Mouse (Mus musculus) stomach, postnatal 0 days (tissue): ENCODE results near the gene Cd151. TPM values are rescaled to one million over a fixed set of nuclear protein-coding genes. Genes with fewer than 3 reads are reported as not detected.

ENCODE experiments used
- ATAC-seq: fragments of 200-750 bp; cut with Nextera tagmentation; 2 replicates; pipeline ENCODE4 v1.8.0; 2017; ENCODE audit not compliant: low FRiP score, low TSS enrichment
- DNase-seq: peaks from one replicate; pipeline ENCODE4 v3.0.0-alpha.2; 2016; ENCODE audit warnings: low spot score
- H3K27ac ChIP-seq: fragments of 300-500 bp; sonication (generic); replicated peaks from 2 replicates; pipeline ENCODE4 v1.5.1; 2014; ENCODE audit warnings: mild to moderate bottlenecking, control low read depth
- H3K27me3 ChIP-seq: fragments of 300-500 bp; sonication (generic); 2 replicates; pipeline ENCODE4 v1.6.1; 2014; ENCODE audit warnings: low read length; ENCODE audit not compliant: control insufficient read depth, insufficient read depth
- H3K36me3 ChIP-seq: fragments of 300-500 bp; sonication (generic); 2 replicates; pipeline ENCODE4 v1.6.1; 2014; ENCODE audit warnings: low read length, mixed read lengths; ENCODE audit not compliant: control insufficient read depth, insufficient read depth
- H3K4me1 ChIP-seq: fragments of 300-500 bp; sonication (generic); replicated peaks from 2 replicates; pipeline ENCODE4 v1.6.1; 2014; ENCODE audit warnings: antibody characterized with exemption; ENCODE audit not compliant: control insufficient read depth, insufficient read depth
- H3K4me2 ChIP-seq: fragments of 300-500 bp; sonication (generic); replicated peaks from 2 replicates; pipeline ENCODE4 v1.6.1; 2014; ENCODE audit warnings: low read depth, mild to moderate bottlenecking, control low read depth, moderate library complexity
- H3K4me3 ChIP-seq: fragments of 300-500 bp; sonication (generic); 2 replicates; pipeline ENCODE4 v1.5.1; 2014; ENCODE audit warnings: low read depth, low read length, control low read depth
- H3K9ac ChIP-seq: fragments of 300-500 bp; sonication (generic); 2 replicates; pipeline ENCODE4 v1.6.1; 2014; ENCODE audit warnings: mild to moderate bottlenecking, low read length, control low read depth, mixed read lengths
- H3K9me3 ChIP-seq: fragments of 300-500 bp; sonication (generic); 2 replicates; pipeline ENCODE4 v1.6.1; 2016; ENCODE audit warnings: low read length; ENCODE audit not compliant: control insufficient read depth
- CTCF ChIP-seq: IDR thresholded peaks from 2 replicates; pipeline ENCODE4 v1.5.1; 2016; ENCODE audit warnings: antibody characterized with exemption, low read depth, mild to moderate bottlenecking, moderate library complexity
- EP300 ChIP-seq: optimal IDR thresholded peaks from 2 replicates; pipeline ENCODE3; 2016; ENCODE audit warnings: antibody characterized with exemption
- WGBS: fragments of 180-500 bp; shearing (Covaris S2); extraction: QIAGEN DNeasy Blood & Tissue Kit; methylation state at CpG from one replicate; pipeline ENCODE4 v1.1.7; 2014; 5-methylcytosine and 5-hydroxymethylcytosine counted together
- polyA plus RNA-seq: library from polyadenylated mRNA; unstranded; fragments of >200 nt; fragmentation: Nextera tagmentation; extraction: Ambion mirVana; gene quantifications from 2 replicates; pipeline ENCODE4 v1.2.1, GENCODE M21; 2015

The Cd151 gene
- polyA plus RNA-seq, 1 experiment from 2014 or later: 22.6 TPM

DNA sequence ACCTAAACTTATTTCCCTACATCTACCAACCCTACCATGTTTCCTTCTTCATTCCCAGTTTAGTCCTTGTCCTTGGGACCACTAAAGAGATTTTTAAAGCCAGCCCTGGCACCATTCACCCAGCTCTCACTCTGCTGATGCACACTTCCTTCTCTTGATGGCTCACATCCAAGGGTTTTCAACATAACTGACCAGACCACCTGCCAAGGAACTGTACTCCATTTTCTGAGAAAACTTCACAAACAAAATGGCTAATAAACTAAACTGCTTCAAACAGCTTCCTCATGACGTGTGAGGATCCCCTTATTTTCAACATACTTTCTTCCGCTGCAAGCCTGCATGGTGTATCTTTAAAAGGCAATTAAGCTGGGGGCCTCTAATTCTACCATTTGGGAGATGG lies 13.6 kb upstream of the Cd151 start:
- Histone ChIP-seq H3K9ac (no peak overlapping the region), H3K4me3 (no peak overlapping the region), H3K27ac (no peak overlapping the region), H3K4me2 (no peak overlapping the region), H3K27me3 (no peaks in the 10 kb centered on the region), H3K9me3 (no peaks in the 10 kb centered on the region), H3K36me3 (peaks cover 4% of the 10 kb centered on the region; the same call in 1 of the 2 replicates), H3K4me1 (peaks cover 3% of the 10 kb centered on the region; the same call in 1 of the 2 replicates)
- TF ChIP-seq CTCF (no peak), EP300 (no peak)
- 72% methylated on average over 2 of the region's 2 CpGs for WGBS
- ATAC-seq: no peak
- no peak for DNase-seq

DNA sequence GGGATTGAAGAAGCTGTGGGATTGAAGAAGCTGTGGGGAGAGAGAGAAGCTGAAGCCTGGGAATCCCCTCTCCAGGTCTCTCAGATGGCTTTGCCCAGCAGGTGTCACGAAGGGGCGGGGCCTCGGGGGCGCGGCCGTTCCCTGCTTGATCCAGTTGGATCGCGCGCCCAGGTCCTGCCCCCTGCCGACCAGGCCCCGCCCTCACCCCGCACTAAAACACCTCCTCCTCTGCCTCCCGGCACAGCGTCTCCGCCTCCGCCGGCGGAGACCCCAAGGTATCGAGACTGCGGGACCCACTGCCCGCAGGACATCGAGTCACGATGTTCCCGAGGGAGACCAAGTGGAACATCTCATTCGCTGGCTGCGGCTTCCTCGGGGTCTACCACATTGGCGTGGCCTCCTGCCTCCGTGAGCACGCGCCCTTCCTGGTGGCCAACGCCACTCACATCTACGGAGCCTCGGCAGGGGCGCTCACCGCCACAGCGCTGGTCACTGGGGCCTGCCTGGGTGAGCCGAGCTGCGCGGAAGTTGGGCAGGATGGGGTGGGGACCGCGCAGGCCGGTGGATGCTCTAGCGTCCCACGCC lies 12.1 kb upstream of the Cd151 start, which contains the start of gene Pnpla2:
Gene Pnpla2, plus strand, starts transcription at position 232 of the 585 bp plus-strand sequence.
- no peaks in the 10 kb centered on the region for H3K27me3 ChIP-seq
- WGBS: under 1% methylated on average over 44 of the region's 45 CpGs
- peak within 1 kb of the TSS; percentile 86 for H3K4me2 ChIP-seq
- peak within 1 kb of the TSS; percentile 79 for H3K9ac ChIP-seq
- peak within 1 kb of the TSS; percentile 87 for H3K27ac ChIP-seq
- DNase-seq: peak; percentile 99
- 0 out of 2 replicates have a peak, but pooled peaks cover 3% of the 10 kb centered on the region for H3K4me1 ChIP-seq
- H3K9me3 ChIP-seq: no peaks in the 10 kb centered on the region
- TF ChIP-seq CTCF (peak; percentile 52; the same call in 1 of the 2 replicates), EP300 (no peak)
- ATAC-seq: peak; percentile 83
- peak within 1 kb of the TSS; percentile 57 for H3K4me3 ChIP-seq
- H3K36me3 ChIP-seq: peaks cover 6% of the 10 kb centered on the region; the same call in 1 of the 2 replicates

DNA sequence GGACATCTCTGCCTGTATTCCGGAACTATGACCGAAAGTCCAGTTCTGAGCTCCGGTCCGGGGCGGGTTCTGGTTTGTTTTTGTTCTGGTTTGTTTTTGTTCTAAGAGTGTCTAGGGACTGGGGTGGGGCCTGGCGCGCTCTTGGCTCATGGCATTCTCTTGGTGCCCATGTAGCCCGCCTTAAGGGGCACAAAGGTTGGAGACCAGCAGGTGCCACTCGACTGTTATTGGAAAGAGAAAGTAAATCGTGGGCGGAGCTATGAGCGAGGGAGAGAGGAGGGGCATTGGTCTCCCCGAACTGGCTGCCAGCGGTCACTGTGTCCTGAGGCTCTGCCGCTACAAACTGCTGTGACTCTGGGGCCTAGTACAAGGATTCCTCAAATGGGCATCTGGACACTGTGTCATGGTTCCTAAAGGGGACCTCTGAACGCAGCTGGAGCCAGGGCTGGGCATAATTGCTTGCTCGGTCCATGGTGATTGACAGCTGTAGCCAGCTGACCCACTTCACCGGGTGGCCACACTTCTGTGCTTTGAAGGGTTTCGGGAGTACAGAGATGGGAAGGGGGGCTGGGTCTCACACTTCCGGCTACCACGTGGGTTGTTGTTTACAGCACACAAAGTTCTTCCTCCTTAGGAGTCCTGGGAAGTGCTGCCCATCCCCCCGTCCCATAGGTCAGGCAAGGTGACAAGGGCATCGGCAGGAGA lies 11.4 kb upstream of the Cd151 start:
- Histone ChIP-seq H3K4me1 (0 out of 2 replicates have a peak, but pooled peaks cover 3% of the 10 kb centered on the region), H3K4me3 (peak overlapping the region; percentile 57), H3K36me3 (peaks cover 6% of the 10 kb centered on the region; the same call in 1 of the 2 replicates), H3K9ac (peak overlapping the region; percentile 79), H3K27ac (peak overlapping the region; percentile 87), H3K9me3 (no peaks in the 10 kb centered on the region), H3K27me3 (no peaks in the 10 kb centered on the region), H3K4me2 (peak overlapping the region; percentile 86)
- ATAC-seq (peak; percentile 44), DNase-seq (peak; percentile 85)
- 3% methylated on average over 23 of the region's 23 CpGs for WGBS
- TF ChIP-seq CTCF (0 out of 2 replicates have a peak, but pooled peaks have one; percentile 3), EP300 (no peak)

DNA sequence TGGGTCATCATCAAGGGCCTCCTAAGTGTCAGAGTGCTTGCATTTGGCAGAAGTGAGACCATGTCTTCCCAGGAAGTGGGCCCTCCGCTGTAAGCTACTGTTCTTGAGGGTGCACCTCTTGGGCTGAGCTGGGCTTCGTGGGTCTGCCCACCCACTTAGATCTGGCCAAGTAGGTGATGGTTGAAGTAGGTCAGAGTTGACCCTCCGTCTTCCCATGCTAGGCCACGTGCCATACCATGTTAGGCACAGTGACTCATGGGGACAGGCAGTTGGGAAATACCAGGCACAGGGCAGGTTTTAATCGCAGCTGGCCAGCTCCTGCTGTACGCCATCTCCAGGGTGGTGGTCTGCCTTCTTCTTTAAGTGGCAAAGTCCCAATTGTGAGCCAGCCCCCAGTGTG lies 10.5 kb upstream of the Cd151 start:
- 72% methylated on average over 6 of the region's 6 CpGs for WGBS
- Histone ChIP-seq H3K27ac (no peak overlapping the region; the same call in 1 of the 2 replicates), H3K4me3 (no peak overlapping the region), H3K4me1 (peaks cover 9% of the 10 kb centered on the region; the same call in 1 of the 2 replicates), H3K27me3 (no peaks in the 10 kb centered on the region), H3K4me2 (peak overlapping the region; percentile 86; the same call in 1 of the 2 replicates), H3K9me3 (no peaks in the 10 kb centered on the region), H3K36me3 (peaks cover 6% of the 10 kb centered on the region; the same call in 1 of the 2 replicates), H3K9ac (no peak overlapping the region; the same call in 1 of the 2 replicates)
- ATAC-seq: no peak
- no peak for DNase-seq
- TF ChIP-seq CTCF: no peak
- TF ChIP-seq EP300: no peak

DNA sequence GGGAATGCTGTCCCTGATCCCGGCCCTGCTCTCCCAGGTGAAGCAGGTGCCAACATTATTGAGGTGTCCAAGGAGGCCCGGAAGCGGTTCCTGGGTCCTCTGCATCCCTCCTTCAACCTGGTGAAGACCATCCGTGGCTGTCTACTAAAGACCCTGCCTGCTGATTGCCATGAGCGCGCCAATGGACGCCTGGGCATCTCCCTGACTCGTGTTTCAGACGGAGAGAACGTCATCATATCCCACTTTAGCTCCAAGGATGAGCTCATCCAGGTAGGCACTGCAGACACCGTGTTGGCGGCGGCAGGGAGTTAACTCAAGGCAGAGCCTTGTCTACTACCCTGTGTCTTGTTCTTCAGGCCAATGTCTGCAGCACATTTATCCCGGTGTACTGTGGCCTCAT lies 10.0 kb upstream of the Cd151 start:
- peaks cover 3% of the 10 kb centered on the region; the same call in 1 of the 2 replicates for H3K36me3 ChIP-seq
- no peak overlapping the region for H3K4me2 ChIP-seq
- ATAC-seq (no peak), DNase-seq (no peak)
- H3K4me3 ChIP-seq: no peak overlapping the region
- WGBS: 93% methylated on average over 14 of the region's 14 CpGs
- no peak overlapping the region for H3K27ac ChIP-seq
- no peaks in the 10 kb centered on the region for H3K9me3 ChIP-seq
- H3K4me1 ChIP-seq: peaks cover 9% of the 10 kb centered on the region; the same call in 1 of the 2 replicates
- no peak for TF ChIP-seq CTCF
- no peak for TF ChIP-seq EP300
- no peak overlapping the region for H3K9ac ChIP-seq
- no peaks in the 10 kb centered on the region for H3K27me3 ChIP-seq
